Mouse (Mus musculus): ENCODE data around the gene Plcl2.

GRCm38 (mm10) chr17:50635961-50636585, 126.9 kb downstream of the Plcl2 start:
- TF ChIP-seq CTCF (IDR thresholded peaks at IDR 0.05; ENCODE audit: extremely low read depth, insufficient read depth, insufficient read length, insufficient replicate concordance) (no peak), POLR2A (IDR thresholded peaks at IDR 0.05; ENCODE audit: low read depth, low read length) (no peak)

Data from spleen, adult 2 months (tissue).